8 mouse cellular contexts compared by ENCODE assay signal in genomic region chr6:29985504-29985903, GRCm38 (mm10).
DNase-seq lines count a peak whose midpoint lies in the region; ATAC-seq and TF ChIP-seq lines count a peak whose summit lies in the region.

No protein-coding gene starts in this region.

- no peak for TF ChIP-seq CTCF in gastrocnemius, adult 2 months (IDR thresholded peaks at IDR 0.05)
- no peak; the same call in 1 of the 2 replicates for TF ChIP-seq CTCF in thymus, adult 2 months (IDR thresholded peaks at IDR 0.05; ENCODE audit: borderline replicate concordance, control insufficient read depth, extremely low read depth, insufficient read depth, low read length, poor library complexity)

- peak overlapping the region; percentile 75 for H3K27ac ChIP-seq in gastrocnemius, adult 2 months
- H3K27ac ChIP-seq in thymus, adult 2 months (ENCODE audit: control insufficient read depth, insufficient read depth, low read length), result peak overlapping the region; percentile 7; the same call in 1 of the 2 replicates
- H3K27ac ChIP-seq in liver, embryonic 12.5 days, result peak overlapping the region; percentile 79

- intact Hi-C loops in gastrocnemius, adult 2 months (cut with DNase I), result no loop called here

- H3K27me3 ChIP-seq in thymus, adult 2 months (ENCODE audit: control insufficient read depth, insufficient read depth, low read length), result no peaks in the 10 kb centered on the region
- H3K27me3 ChIP-seq in liver, embryonic 12.5 days (replicated peaks), result no peaks in the 10 kb centered on the region

- no peaks in the 10 kb centered on the region for H3K36me3 ChIP-seq in thymus, adult 2 months (ENCODE audit: control insufficient read depth, insufficient read depth, low read length)
- H3K36me3 ChIP-seq in liver, embryonic 12.5 days, result no peaks in the 10 kb centered on the region

- DNase-seq in gastrocnemius, adult 2 months, result no peak
- DNase-seq in gastrocnemius, postnatal 25 days, result no peak
- no peak for DNase-seq in thymus, adult 2 months
- no peak for DNase-seq in thymus, postnatal 14 days
- no peak for DNase-seq in thymus, postnatal 0 days (ENCODE audit: low spot score)
- no peak for DNase-seq in right cerebral cortex, postnatal 14 days

- ATAC-seq in liver, embryonic 12.5 days, result peak; percentile 22
- no peak for ATAC-seq in activated CD4-positive, CD25-positive, alpha-beta regulatory T cell, adult 4 months

- H3K4me3 ChIP-seq in gastrocnemius, adult 2 months, result peak overlapping the region; percentile 70
- peak overlapping the region; percentile 59 for H3K4me3 ChIP-seq in thymus, adult 2 months (ENCODE audit: control insufficient read depth, insufficient read depth, low read length)
- H3K4me3 ChIP-seq in liver, embryonic 12.5 days, result peak overlapping the region; percentile 63

- 1% methylated on average over 14 of the region's 14 CpGs for WGBS in thymus, adult 2 months
- WGBS in liver, embryonic 12.5 days (ENCODE audit: insufficient replicate concordance), result 2% methylated on average over 14 of the region's 14 CpGs

- 0 out of 2 replicates have a peak, but pooled peaks cover 4% of the 10 kb centered on the region for H3K9me3 ChIP-seq in liver, embryonic 12.5 days (replicated peaks)

- TF ChIP-seq POLR2A in thymus, adult 2 months (IDR thresholded peaks at IDR 0.05; ENCODE audit: control insufficient read depth, extremely low read depth, insufficient read depth, low read length, poor library complexity), result no peak

- peaks cover 6% of the 10 kb centered on the region for H3K4me1 ChIP-seq in thymus, adult 2 months (replicated peaks; ENCODE audit: control insufficient read depth, insufficient read depth, low read length)
- peaks cover 40% of the 10 kb centered on the region for H3K4me1 ChIP-seq in liver, embryonic 12.5 days

- peak overlapping the region; percentile 72 for H3K9ac ChIP-seq in liver, embryonic 12.5 days

- peak overlapping the region; percentile 88 for H3K4me2 ChIP-seq in liver, embryonic 12.5 days

Comparison
In these comparisons a context has a peak if more than half of its experiments do, and no peak if none do; other contexts are left out.
1. H3K27ac ChIP-seq: peak in every context shown above with its lines; median percentile 79 in liver, embryonic 12.5 days; 75 in gastrocnemius, adult 2 months; 7 in thymus, adult 2 months.